ENCODE assay signal across 10 mouse cellular contexts in the genomic region with DNA sequence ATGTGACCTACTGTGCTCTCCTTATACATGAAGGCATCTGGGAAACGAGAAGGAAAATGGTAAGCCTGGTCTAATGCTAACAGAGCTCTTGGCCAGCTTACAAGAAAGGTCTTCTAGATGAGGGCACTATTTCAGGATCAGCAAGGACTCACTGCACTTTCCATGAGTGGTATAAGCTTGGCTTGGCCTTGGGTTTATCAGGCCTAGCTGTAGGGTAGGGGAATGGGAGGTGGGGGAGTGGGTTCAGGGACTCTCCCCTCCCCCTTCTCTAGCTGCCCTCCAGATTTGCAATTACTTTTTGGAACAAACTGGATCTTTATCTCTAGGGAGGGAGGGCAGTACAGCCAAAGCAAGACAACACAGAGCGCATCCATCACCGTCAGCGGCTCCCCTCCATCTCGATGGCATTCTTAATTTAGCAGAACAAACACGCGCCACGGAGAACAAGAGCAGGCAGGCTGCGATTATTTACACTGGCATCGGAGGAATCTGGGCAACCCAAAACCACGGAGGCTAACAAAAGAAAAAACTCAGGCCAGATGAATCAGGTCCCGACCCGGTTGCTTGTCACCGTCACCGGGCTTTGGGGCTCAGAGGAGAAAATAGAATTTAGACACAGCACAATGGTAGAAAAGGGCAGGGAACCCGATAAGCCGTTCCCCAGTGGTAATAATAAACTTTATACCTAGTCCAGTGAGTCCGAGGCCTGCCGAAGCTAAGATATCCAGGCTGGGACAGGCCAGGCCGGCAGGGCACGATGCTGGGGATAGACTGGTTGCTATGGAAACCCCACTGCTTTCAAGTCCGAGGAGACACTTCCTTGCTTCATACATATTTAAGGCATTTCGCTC.
DNase-seq lines count a peak whose midpoint lies in the region; ATAC-seq and TF ChIP-seq lines count a peak whose summit lies in the region.
"Had no signal": no experiment of that assay in that cellular context is flagged by ENCODE, and none has a peak within 500 bp of the region (broad histone marks: within the 10 kb centered on the region; RNA-seq: fewer than 3 reads in every experiment).

No protein-coding gene starts in this region.

- H3K9me3 ChIP-seq in forebrain, embryonic 12.5 days, result no peaks in the 10 kb centered on the region
- no peaks in the 10 kb centered on the region for H3K9me3 ChIP-seq in limb, embryonic 10.5 days (replicated peaks)
- H3K9me3 ChIP-seq in stomach, embryonic 16.5 days (replicated peaks; ENCODE audit: control insufficient read depth, low read length), result no peaks in the 10 kb centered on the region
- H3K9me3 ChIP-seq: intestine, embryonic 15.5 days; liver, embryonic 15.5 days had no signal

- H3K9ac ChIP-seq in forebrain, embryonic 12.5 days, result peak overlapping the region; percentile 27; the same call in 1 of the 2 replicates
- H3K9ac ChIP-seq in stomach, embryonic 16.5 days (ENCODE audit: low read length), result no peak overlapping the region
- H3K9ac ChIP-seq: intestine, embryonic 15.5 days; liver, embryonic 15.5 days had no signal

- H3K36me3 ChIP-seq in forebrain, embryonic 12.5 days (replicated peaks), result no peaks in the 10 kb centered on the region
- 0 out of 2 replicates have a peak, but pooled peaks cover 4% of the 10 kb centered on the region for H3K36me3 ChIP-seq in limb, embryonic 10.5 days
- no peaks in the 10 kb centered on the region for H3K36me3 ChIP-seq in stomach, embryonic 16.5 days (ENCODE audit: control insufficient read depth, insufficient read depth, low read length)
- H3K36me3 ChIP-seq in thymus, adult 2 months (ENCODE audit: control insufficient read depth, insufficient read depth, low read length), result no peaks in the 10 kb centered on the region
- H3K36me3 ChIP-seq: intestine, embryonic 15.5 days; liver, embryonic 15.5 days had no signal

- H3K27ac ChIP-seq in forebrain, embryonic 12.5 days, result peak overlapping the region; percentile 68
- no peak overlapping the region for H3K27ac ChIP-seq in limb, embryonic 10.5 days
- H3K27ac ChIP-seq in stomach, embryonic 16.5 days (ENCODE audit: low read length), result no peak overlapping the region
- no peak overlapping the region for H3K27ac ChIP-seq in thymus, adult 2 months (ENCODE audit: control insufficient read depth, insufficient read depth, low read length)
- H3K27ac ChIP-seq: intestine, embryonic 15.5 days; liver, embryonic 15.5 days had no signal

- TF ChIP-seq POLR2A in thymus, adult 2 months (IDR thresholded peaks at IDR 0.05; ENCODE audit: control insufficient read depth, extremely low read depth, insufficient read depth, low read length, poor library complexity), result no peak

- peaks cover 33% of the 10 kb centered on the region for H3K4me1 ChIP-seq in forebrain, embryonic 12.5 days
- peaks cover 16% of the 10 kb centered on the region for H3K4me1 ChIP-seq in limb, embryonic 10.5 days
- peaks cover 5% of the 10 kb centered on the region; the same call in 1 of the 2 replicates for H3K4me1 ChIP-seq in stomach, embryonic 16.5 days (ENCODE audit: control insufficient read depth, insufficient read depth, low read length)
- no peaks in the 10 kb centered on the region for H3K4me1 ChIP-seq in thymus, adult 2 months (replicated peaks; ENCODE audit: control insufficient read depth, insufficient read depth, low read length)
- H3K4me1 ChIP-seq: intestine, embryonic 15.5 days; liver, embryonic 15.5 days had no signal

- peak; percentile 46 for DNase-seq in right cerebral cortex, adult 18-20 months
- no peak for DNase-seq in right cerebral cortex, postnatal 25 days
- DNase-seq in limb, embryonic 10.5 days (ENCODE audit: low spot score), result peak; percentile 37
- DNase-seq in adrenal gland, postnatal 25 days, result no peak
- DNase-seq in lung, postnatal 36 days, result no peak
- no peak for DNase-seq in thymus, adult 2 months

- H3K4me2 ChIP-seq in forebrain, embryonic 12.5 days, result peak overlapping the region; percentile 43
- 0 out of 2 replicates have a peak overlapping the region, but pooled peaks have one; percentile 12 for H3K4me2 ChIP-seq in stomach, embryonic 16.5 days (ENCODE audit: low read depth, low read length)
- H3K4me2 ChIP-seq: intestine, embryonic 15.5 days; liver, embryonic 15.5 days had no signal

- H3K4me3 ChIP-seq in forebrain, embryonic 12.5 days (replicated peaks), result peak overlapping the region; percentile 13; the same call in 1 of the 2 replicates
- no peak overlapping the region for H3K4me3 ChIP-seq in limb, embryonic 10.5 days
- no peak overlapping the region for H3K4me3 ChIP-seq in stomach, embryonic 16.5 days (replicated peaks; ENCODE audit: low read length)
- H3K4me3 ChIP-seq in thymus, adult 2 months (ENCODE audit: control insufficient read depth, insufficient read depth, low read length), result no peak overlapping the region
- H3K4me3 ChIP-seq: intestine, embryonic 15.5 days; liver, embryonic 15.5 days had no signal

- peak; percentile 78 for ATAC-seq in forebrain, embryonic 12.5 days (ENCODE audit: low FRiP score)
- ATAC-seq in stomach, embryonic 16.5 days (ENCODE audit: insufficient read depth, low FRiP score), result no peak
- ATAC-seq: intestine, embryonic 15.5 days had no signal

- no peak for TF ChIP-seq CTCF in thymus, adult 2 months (IDR thresholded peaks at IDR 0.05; ENCODE audit: borderline replicate concordance, control insufficient read depth, extremely low read depth, insufficient read depth, low read length, poor library complexity)

- H3K27me3 ChIP-seq in forebrain, embryonic 12.5 days, result no peaks in the 10 kb centered on the region
- H3K27me3 ChIP-seq in limb, embryonic 10.5 days (ENCODE audit: low read depth, poor library complexity, severe bottlenecking), result no peaks in the 10 kb centered on the region
- H3K27me3 ChIP-seq in stomach, embryonic 16.5 days (ENCODE audit: control insufficient read depth, insufficient read depth, low read length), result no peaks in the 10 kb centered on the region
- no peaks in the 10 kb centered on the region for H3K27me3 ChIP-seq in thymus, adult 2 months (ENCODE audit: control insufficient read depth, insufficient read depth, low read length)
- H3K27me3 ChIP-seq: intestine, embryonic 15.5 days; liver, embryonic 15.5 days had no signal

- WGBS in forebrain, embryonic 12.5 days, result 24% methylated on average over 23 of the region's 23 CpGs
- 33% methylated on average over 23 of the region's 23 CpGs for WGBS in limb, embryonic 10.5 days
- WGBS in stomach, embryonic 16.5 days, result 29% methylated on average over 23 of the region's 23 CpGs
- WGBS in thymus, adult 2 months, result 62% methylated on average over 23 of the region's 23 CpGs

Comparison
In these comparisons a context has a peak if more than half of its experiments do, and no peak if none do; other contexts are left out.
1. DNase-seq: peak in right cerebral cortex, adult 18-20 months (single experiment) and limb, embryonic 10.5 days (single experiment); none in right cerebral cortex, postnatal 25 days (single experiment), adrenal gland, postnatal 25 days (single experiment), lung, postnatal 36 days (single experiment) and thymus, adult 2 months (single experiment).